Mouse (Mus musculus) mammary gland, adult 2 months (tissue): ENCODE measurements around the gene 1700074P13Rik. TPM values are rescaled to one million over a fixed set of nuclear protein-coding genes. Genes with fewer than 3 reads are reported as not detected.

ENCODE experiments used
- polyA plus RNA-seq: library from polyadenylated mRNA; depleted of rRNA; stranded (reverse); fragments of >200 nt; gene quantifications from 2 replicates; pipeline ENCODE4 v1.2.3, GENCODE M21; 2012; ENCODE audit warnings: low replicate concordance; rRNA removed

1700074P13Rik gene
- polyA plus RNA-seq, result not detected in 2 replicates

GRCm38 (mm10) chr6:40940457-40940856, at the start of gene 1700074P13Rik:
Gene 1700074P13Rik, minus strand, starts transcription at chr6:40940557.

GRCm38 (mm10) chr6:40964454-40964853, 24.1 kb upstream of the 1700074P13Rik start, which contains the start of gene 1810009J06Rik:
Gene 1810009J06Rik, plus strand, starts transcription at chr6:40964754.

GRCm38 (mm10) chr6:40951770-40952169, 11.4 kb upstream of the 1700074P13Rik start, which contains the start of gene Gm4744:
Gene Gm4744, minus strand, starts transcription at chr6:40951870.

GRCm38 (mm10) chr6:40900287-40900686, 40.1 kb downstream of the 1700074P13Rik start, which contains the start of gene Prss58:
Gene Prss58, minus strand, starts transcription at chr6:40900387.

GRCm38 (mm10) chr6:40887394-40887793, 53.0 kb downstream of the 1700074P13Rik start, which contains the start of gene Moxd2:
Gene Moxd2, minus strand, starts transcription at chr6:40887494.

Other genes starting within 250 kb of the 1700074P13Rik start
- gene Moxd2, start 53.1 kb downstream of the 1700074P13Rik start, polyA plus RNA-seq, result not detected in 2 replicates
- not detected in 2 replicates for gene Prss58, start 40.2 kb downstream of the 1700074P13Rik start, polyA plus RNA-seq
- not detected in 2 replicates for gene Gm4744, start 11.3 kb upstream of the 1700074P13Rik start, polyA plus RNA-seq
- not detected in 2 replicates for gene 1810009J06Rik, start 24.2 kb upstream of the 1700074P13Rik start, polyA plus RNA-seq
- not detected in 2 replicates for gene Gm2663, start 58.9 kb upstream of the 1700074P13Rik start, polyA plus RNA-seq
- gene 2210010C04Rik, start 95.0 kb upstream of the 1700074P13Rik start, polyA plus RNA-seq, result 0.50 TPM in 1 of 2 replicates, not detected in the other